Mouse (Mus musculus): ENCODE measurements around the gene Hist1h4c.

DNA sequence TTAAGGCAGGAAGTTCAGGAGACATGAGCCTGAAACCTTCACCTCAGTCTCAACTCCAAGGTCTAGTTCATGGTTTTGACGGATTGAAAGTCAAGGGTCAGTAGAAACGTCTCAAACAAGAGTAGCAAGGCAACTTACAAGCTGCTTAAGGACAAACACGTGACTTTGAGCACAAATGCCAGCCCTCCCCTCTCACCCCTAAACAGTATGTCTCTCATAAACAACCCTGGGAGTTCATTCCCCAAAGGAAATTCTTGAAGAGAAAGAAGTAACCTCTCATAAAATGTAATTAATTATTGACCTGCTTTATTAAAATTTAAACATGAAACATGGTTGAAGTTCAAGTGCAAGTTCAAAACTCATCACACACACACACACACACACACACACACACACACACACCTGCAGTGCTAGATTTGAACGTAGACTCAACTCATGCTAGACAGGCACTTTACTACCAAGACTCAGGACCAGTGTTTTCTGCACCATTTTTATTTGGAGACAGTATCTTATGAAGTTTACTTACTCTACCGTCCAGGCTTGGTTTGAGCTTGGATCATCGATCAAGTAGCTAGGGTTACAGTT, 4.3 kb downstream of the Hist1h4c start:
- TF ChIP-seq POLR2A (IDR thresholded peaks at IDR 0.05; ENCODE audit: insufficient read length, low read depth), result no peak
- no peak for TF ChIP-seq E2F4 (IDR thresholded peaks at IDR 0.05; ENCODE audit: insufficient read depth)
- TF ChIP-seq CEBPB (IDR thresholded peaks at IDR 0.05; ENCODE audit: insufficient read depth, poor library complexity, severe bottlenecking), result no peak
- TF ChIP-seq MYOG (IDR thresholded peaks at IDR 0.05; ENCODE audit: control insufficient read depth in 1 of 3, insufficient read depth in 1 of 3, insufficient read length in 2 of 3, low read depth in 2 of 3), result no peak
- no peak for TF ChIP-seq USF1 (IDR thresholded peaks at IDR 0.05; ENCODE audit: low read depth)
- TF ChIP-seq MAX (IDR thresholded peaks at IDR 0.05; ENCODE audit: low read depth), result no peak
- TF ChIP-seq POLR2AphosphoS2 (IDR thresholded peaks at IDR 0.05; ENCODE audit: insufficient read length, low read depth), result no peak
- TF ChIP-seq TCF12 (IDR thresholded peaks at IDR 0.05; ENCODE audit: insufficient read depth, poor library complexity, severe bottlenecking), result no peak

Measured in myocyte (in vitro differentiated cells).